Mouse (Mus musculus) midbrain, embryonic 16.5 days (tissue): ENCODE data around the gene Fhl3. TPM values are rescaled to one million over a fixed set of nuclear protein-coding genes. Genes with fewer than 3 reads are reported as not detected.

ENCODE experiments used
- ATAC-seq: fragments of 200-750 bp; cut with Nextera tagmentation; 2 replicates; pipeline ENCODE4 v1.8.0; 2017; ENCODE audit warnings: moderate TSS enrichment
- H3K27ac ChIP-seq: fragments of 300-500 bp; sonication (generic); 2 replicates; pipeline ENCODE4 v1.5.1; 2014; ENCODE audit warnings: mild to moderate bottlenecking, low read length, mixed read lengths
- H3K27me3 ChIP-seq: fragments of 300-500 bp; sonication (generic); 2 replicates; pipeline ENCODE4 v1.6.1; 2014; ENCODE audit warnings: low read depth, low read length, mixed read lengths; ENCODE audit not compliant: control insufficient read depth, insufficient read depth
- H3K36me3 ChIP-seq: fragments of 300-500 bp; sonication (generic); 2 replicates; pipeline ENCODE4 v1.6.1; 2014; ENCODE audit warnings: mild to moderate bottlenecking, low read length, moderate library complexity, mixed read lengths; ENCODE audit not compliant: control insufficient read depth, insufficient read depth
- H3K4me1 ChIP-seq: fragments of 300-500 bp; sonication (generic); 2 replicates; pipeline ENCODE4 v1.6.1; 2014; ENCODE audit warnings: mild to moderate bottlenecking, low read length, mixed read lengths; ENCODE audit not compliant: control insufficient read depth, insufficient read depth
- H3K4me2 ChIP-seq: fragments of 300-500 bp; sonication (generic); 2 replicates; pipeline ENCODE4 v1.6.1; 2014; ENCODE audit warnings: mild to moderate bottlenecking, low read length, mixed read lengths
- H3K4me3 ChIP-seq: fragments of 300-500 bp; sonication (generic); 2 replicates; pipeline ENCODE4 v1.5.1; 2014; ENCODE audit warnings: low read depth, mild to moderate bottlenecking, low read length, moderate library complexity, mixed read lengths
- H3K9ac ChIP-seq: fragments of 300-500 bp; sonication (generic); 2 replicates; pipeline ENCODE4 v1.6.1; 2014; ENCODE audit warnings: low read depth, low read length, mixed read lengths
- H3K9me3 ChIP-seq: fragments of 300-500 bp; sonication (generic); replicated peaks from 2 replicates; pipeline ENCODE4 v1.6.1; 2014; ENCODE audit warnings: mild to moderate bottlenecking, low read length, mixed read lengths; ENCODE audit not compliant: control insufficient read depth, poor library complexity, severe bottlenecking
- WGBS: fragments of 180-500 bp; shearing (Covaris S2); extraction: QIAGEN DNeasy Blood & Tissue Kit; methylation state at CpG from one replicate; pipeline ENCODE4 v1.1.7; 2014; 5-methylcytosine and 5-hydroxymethylcytosine counted together
- polyA plus RNA-seq: library from polyadenylated mRNA; unstranded; fragments of >200 nt; fragmentation: Nextera tagmentation; extraction: Ambion mirVana; gene quantifications from 2 replicates; pipeline ENCODE4 v1.2.1, GENCODE M21; 2015

Fhl3 gene
- polyA plus RNA-seq, 1 experiment from 2014 or later: 1.5 TPM

DNA sequence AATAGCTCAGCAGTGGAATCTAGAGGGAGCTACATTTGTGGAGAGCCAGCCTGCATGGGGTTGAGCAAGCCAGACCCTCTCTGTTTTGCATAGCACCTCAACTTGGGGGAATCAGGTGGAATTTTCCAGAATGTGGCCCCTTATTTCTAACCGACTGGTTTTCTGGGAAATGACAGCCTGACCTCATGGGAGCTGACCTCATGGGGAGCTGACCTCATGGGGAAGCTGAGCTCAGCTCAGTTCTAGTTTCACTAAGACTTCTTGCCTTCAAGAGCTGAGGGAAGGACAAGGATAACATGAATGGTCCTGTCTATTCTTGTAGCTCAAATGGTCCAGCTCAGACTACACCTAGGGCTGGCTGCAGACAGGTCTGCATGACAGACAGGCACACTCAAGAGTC, 38.3 kb downstream of the Fhl3 start:
- 88% methylated on average over 1 of the region's 1 CpGs for WGBS
- peaks cover 12% of the 10 kb centered on the region for H3K4me1 ChIP-seq
- H3K27ac ChIP-seq: no peak overlapping the region
- H3K9ac ChIP-seq: no peak overlapping the region
- no peaks in the 10 kb centered on the region for H3K9me3 ChIP-seq
- no peak overlapping the region for H3K4me2 ChIP-seq
- H3K36me3 ChIP-seq: no peaks in the 10 kb centered on the region
- no peak for ATAC-seq
- H3K27me3 ChIP-seq: no peaks in the 10 kb centered on the region
- H3K4me3 ChIP-seq: no peak overlapping the region

- Histone ChIP-seq H3K4me1 (peaks cover 12% of the 10 kb centered on the region), H3K4me2 (peak within 1 kb of the TSS; percentile 78), H3K9me3 (no peaks in the 10 kb centered on the region), H3K36me3 (peaks cover 9% of the 10 kb centered on the region), H3K4me3 (peak within 1 kb of the TSS; percentile 70), H3K27me3 (no peaks in the 10 kb centered on the region), H3K27ac (peak within 1 kb of the TSS; percentile 54; the same call in 1 of the 2 replicates), H3K9ac (peak within 1 kb of the TSS; percentile 86)
- peak; percentile 93 for ATAC-seq
- WGBS: 14% methylated on average over 25 of the region's 25 CpGs
Observed at GRCm38 (mm10) chr4:124741376-124742343, 41.2 kb downstream of the Fhl3 start, which contains the start of gene Inpp5b. Inpp5b (plus strand) TSS chr4:124741850.

- H3K36me3 ChIP-seq: peaks cover 11% of the 10 kb centered on the region
- no peak overlapping the region for H3K27ac ChIP-seq
- no peak overlapping the region for H3K4me3 ChIP-seq
- H3K9ac ChIP-seq: no peak overlapping the region
- peaks cover 12% of the 10 kb centered on the region for H3K4me1 ChIP-seq
- H3K4me2 ChIP-seq: no peak overlapping the region
- H3K27me3 ChIP-seq: no peaks in the 10 kb centered on the region
- no peak for ATAC-seq
- 84% methylated on average over 11 of the region's 11 CpGs for WGBS
- no peaks in the 10 kb centered on the region for H3K9me3 ChIP-seq
Observed at GRCm38 (mm10) chr4:124742839-124743238, 42.3 kb downstream of the Fhl3 start.

DNA sequence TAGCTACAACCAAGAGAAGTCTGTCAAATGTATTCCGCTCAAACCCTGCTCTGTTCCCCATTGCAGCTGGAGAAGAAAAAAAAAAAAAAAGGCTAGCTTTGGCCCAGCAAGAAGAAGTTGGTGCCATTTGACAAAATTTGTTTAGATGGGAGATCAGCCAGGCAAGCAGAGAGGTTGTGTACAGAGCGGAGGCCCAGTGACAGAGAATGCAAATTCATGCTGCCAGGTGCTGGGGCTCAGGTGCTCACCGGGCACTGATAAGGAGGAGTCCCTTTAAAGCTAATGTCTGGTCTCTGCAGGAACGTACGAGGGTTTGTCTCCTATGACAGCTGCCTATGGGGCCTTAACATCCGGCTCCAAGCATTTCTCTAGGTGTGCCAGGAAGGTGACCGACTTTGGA, 46.1 kb downstream of the Fhl3 start:
- Histone ChIP-seq H3K36me3 (peaks cover 12% of the 10 kb centered on the region), H3K27ac (no peak overlapping the region), H3K9me3 (no peaks in the 10 kb centered on the region), H3K4me3 (no peak overlapping the region), H3K4me2 (no peak overlapping the region), H3K27me3 (no peaks in the 10 kb centered on the region), H3K4me1 (peaks cover 13% of the 10 kb centered on the region), H3K9ac (no peak overlapping the region)
- 83% methylated on average over 7 of the region's 7 CpGs for WGBS
- ATAC-seq: no peak

GRCm38 (mm10) chr4:124747851-124748250, 47.4 kb downstream of the Fhl3 start:
- Histone ChIP-seq H3K9me3 (no peaks in the 10 kb centered on the region), H3K9ac (no peak overlapping the region), H3K4me2 (no peak overlapping the region), H3K36me3 (peaks cover 12% of the 10 kb centered on the region), H3K4me1 (peaks cover 14% of the 10 kb centered on the region), H3K27ac (no peak overlapping the region), H3K27me3 (no peaks in the 10 kb centered on the region), H3K4me3 (no peak overlapping the region)
- no peak for ATAC-seq
- 59% methylated on average over 4 of the region's 4 CpGs for WGBS

DNA sequence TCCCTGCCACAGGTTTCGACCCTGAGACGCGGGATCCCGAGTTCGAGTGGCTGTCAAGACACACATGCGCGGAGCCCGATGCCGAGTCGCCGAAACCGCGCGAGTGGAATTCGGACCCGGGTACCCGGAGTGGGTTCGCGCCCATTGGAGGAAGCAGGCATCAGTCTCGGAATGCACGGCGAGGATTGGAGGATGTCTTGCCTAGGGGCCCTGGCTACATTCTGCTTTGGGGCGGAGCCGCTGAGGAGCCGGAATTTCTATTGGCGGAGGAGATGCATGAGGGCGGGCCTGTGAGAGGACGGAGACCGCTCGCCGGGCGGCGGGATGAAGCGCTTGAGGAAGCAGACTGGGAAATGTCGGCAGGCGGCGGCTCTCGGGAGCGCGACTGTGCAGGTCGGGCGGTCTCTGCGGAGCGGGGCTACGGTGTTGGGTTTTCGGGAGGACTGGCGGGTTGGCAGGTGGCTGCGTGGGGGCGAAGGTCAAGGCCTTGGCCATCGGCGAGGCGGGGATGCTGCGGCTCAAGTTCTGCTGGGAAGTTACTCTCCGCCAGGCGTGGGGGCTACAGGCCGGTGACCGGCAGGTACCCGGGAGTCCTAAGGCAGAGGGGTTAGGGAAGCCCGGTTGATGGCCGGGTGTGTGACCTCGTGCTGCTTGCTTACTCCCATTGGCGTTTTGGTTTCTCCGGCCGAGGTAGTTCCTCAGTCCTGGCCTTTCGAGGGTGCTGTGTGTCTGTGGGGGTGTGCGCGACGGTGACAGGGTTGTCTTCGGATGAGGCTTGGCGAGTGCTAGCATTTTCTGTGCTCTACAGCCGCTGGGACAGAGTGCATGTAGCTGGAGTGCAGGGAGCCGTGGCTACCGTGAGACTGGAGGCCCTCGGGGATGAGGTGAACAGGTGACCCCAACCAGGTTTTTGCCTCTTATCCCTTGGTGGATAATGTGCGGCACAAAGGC, 51.1 kb downstream of the Fhl3 start:
- H3K9me3 ChIP-seq: no peaks in the 10 kb centered on the region
- 0 out of 2 replicates have a peak, but pooled peaks cover 4% of the 10 kb centered on the region for H3K36me3 ChIP-seq
- H3K27me3 ChIP-seq: no peaks in the 10 kb centered on the region
- peak overlapping the region; percentile 82 for H3K9ac ChIP-seq
- WGBS: under 1% methylated on average over 75 of the region's 75 CpGs
- H3K4me3 ChIP-seq: peak overlapping the region; percentile 75
- no peak overlapping the region for H3K27ac ChIP-seq
- ATAC-seq: peak; percentile 100
- H3K4me1 ChIP-seq: peaks cover 14% of the 10 kb centered on the region
- peak overlapping the region; percentile 98 for H3K4me2 ChIP-seq

DNA sequence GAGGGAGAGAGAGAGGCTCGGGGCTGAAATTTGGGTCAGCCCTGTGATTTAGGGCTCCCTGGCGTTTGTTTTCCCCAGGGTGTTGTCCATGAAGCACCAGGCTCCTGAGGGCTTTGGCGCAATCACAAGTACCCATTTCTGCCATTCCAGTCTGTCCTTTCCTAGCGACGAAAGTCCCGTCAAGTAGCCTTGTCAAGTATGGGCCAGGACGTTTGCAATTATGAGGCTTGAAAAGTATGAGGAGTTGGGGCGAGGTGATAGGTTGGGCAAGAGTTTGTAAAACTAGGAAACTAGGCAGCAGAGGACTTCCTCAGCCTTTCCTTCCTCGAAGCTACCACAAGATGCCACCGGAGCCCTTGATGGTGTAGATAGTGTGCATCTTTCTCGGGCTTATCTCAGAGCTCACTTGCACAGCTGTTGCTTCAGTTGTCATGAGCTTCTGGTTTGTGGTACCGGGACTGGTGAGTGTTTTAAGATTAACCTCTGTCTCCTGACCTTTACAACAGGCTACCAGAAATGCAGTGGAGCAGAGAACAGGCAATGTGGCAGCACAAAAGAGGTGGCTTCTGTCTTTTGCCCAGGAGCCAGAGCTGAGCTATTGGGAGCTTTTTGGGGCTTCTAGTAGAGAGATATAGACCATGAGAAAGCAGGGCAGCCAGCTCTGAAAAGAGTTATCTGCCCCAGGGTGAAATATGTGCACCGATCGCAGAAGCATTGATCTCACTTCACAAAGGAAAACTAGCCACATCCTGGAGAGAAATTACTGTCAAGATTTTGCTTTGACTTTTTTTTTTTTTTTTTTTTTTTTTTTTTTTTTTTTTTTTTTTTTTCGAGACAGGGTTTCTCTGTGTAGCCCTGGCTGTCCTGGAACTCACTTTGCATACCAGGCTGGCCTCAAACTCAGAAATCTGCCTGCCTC, 52.0 kb downstream of the Fhl3 start:
- H3K36me3 ChIP-seq: 0 out of 2 replicates have a peak, but pooled peaks cover 3% of the 10 kb centered on the region
- H3K27ac ChIP-seq: no peak overlapping the region
- peaks cover 14% of the 10 kb centered on the region for H3K4me1 ChIP-seq
- H3K9ac ChIP-seq: peak overlapping the region; percentile 82
- peak overlapping the region; percentile 98 for H3K4me2 ChIP-seq
- peak overlapping the region; percentile 75 for H3K4me3 ChIP-seq
- no peaks in the 10 kb centered on the region for H3K9me3 ChIP-seq
- no peak for ATAC-seq
- 17% methylated on average over 14 of the region's 15 CpGs for WGBS
- no peaks in the 10 kb centered on the region for H3K27me3 ChIP-seq

DNA sequence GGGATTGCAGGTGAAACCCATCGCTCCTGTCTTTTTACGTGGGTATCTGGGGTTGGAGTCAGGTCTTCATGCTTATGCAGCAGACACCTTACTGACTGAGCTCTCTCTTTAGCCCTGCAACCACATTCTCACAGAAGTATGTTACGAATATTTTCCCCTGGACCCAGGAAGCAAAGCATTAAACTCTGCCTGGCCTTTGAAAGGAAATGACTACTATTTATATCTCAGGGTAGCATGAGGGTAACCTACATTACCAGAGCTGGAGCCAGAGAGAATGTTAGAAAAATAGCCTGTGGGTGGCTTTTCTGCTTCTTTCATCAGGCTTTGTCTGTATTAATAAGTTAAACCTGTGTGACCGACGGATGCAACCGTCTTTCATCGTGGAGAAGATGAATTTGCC, 55.0 kb downstream of the Fhl3 start:
- H3K9me3 ChIP-seq: no peaks in the 10 kb centered on the region
- no peak overlapping the region for H3K9ac ChIP-seq
- peaks cover 14% of the 10 kb centered on the region for H3K4me1 ChIP-seq
- 0 out of 2 replicates have a peak, but pooled peaks cover 3% of the 10 kb centered on the region for H3K36me3 ChIP-seq
- ATAC-seq: no peak
- H3K27me3 ChIP-seq: no peaks in the 10 kb centered on the region
- H3K4me2 ChIP-seq: no peak overlapping the region
- 74% methylated on average over 7 of the region's 7 CpGs for whole genome bisulfite sequencing
- no peak overlapping the region for H3K4me3 ChIP-seq
- no peak overlapping the region for H3K27ac ChIP-seq
